Mouse (Mus musculus): ENCODE measurements around the gene Simc1.

The Simc1 gene

GRCm38 (mm10) chr13:54589414-54589995 lies 85.9 kb downstream of the Simc1 start:
- no peak for DNase-seq (ENCODE audit: low spot score)

- DNase-seq (ENCODE audit: low spot score): peak; percentile 99
Measured at GRCm38 (mm10) chr13:54589996-54590951, 86.7 kb downstream of the Simc1 start, which contains the start of the genes Nop16 and Higd2a. TSS of gene Nop16 (minus strand) at chr13:54590090. TSS of gene Higd2a (plus strand) at chr13:54590207.

GRCm38 (mm10) chr13:54591776-54592356 lies 88.3 kb downstream of the Simc1 start:
- DNase-seq (ENCODE audit: low spot score): no peak

- no peak for DNase-seq (ENCODE audit: low spot score)
Measured at GRCm38 (mm10) chr13:54593617-54594016, 90.0 kb downstream of the Simc1 start.

GRCm38 (mm10) chr13:54596107-54596690 lies 92.6 kb downstream of the Simc1 start:
- no peak for DNase-seq (ENCODE audit: low spot score)

GRCm38 (mm10) chr13:54596870-54597269 lies 93.3 kb downstream of the Simc1 start:
- DNase-seq (ENCODE audit: low spot score): no peak

- DNase-seq (ENCODE audit: low spot score): no peak
Measured at GRCm38 (mm10) chr13:54598622-54599143, 95.1 kb downstream of the Simc1 start.

All from lung, postnatal 25 days (tissue).